In the genomic region with DNA sequence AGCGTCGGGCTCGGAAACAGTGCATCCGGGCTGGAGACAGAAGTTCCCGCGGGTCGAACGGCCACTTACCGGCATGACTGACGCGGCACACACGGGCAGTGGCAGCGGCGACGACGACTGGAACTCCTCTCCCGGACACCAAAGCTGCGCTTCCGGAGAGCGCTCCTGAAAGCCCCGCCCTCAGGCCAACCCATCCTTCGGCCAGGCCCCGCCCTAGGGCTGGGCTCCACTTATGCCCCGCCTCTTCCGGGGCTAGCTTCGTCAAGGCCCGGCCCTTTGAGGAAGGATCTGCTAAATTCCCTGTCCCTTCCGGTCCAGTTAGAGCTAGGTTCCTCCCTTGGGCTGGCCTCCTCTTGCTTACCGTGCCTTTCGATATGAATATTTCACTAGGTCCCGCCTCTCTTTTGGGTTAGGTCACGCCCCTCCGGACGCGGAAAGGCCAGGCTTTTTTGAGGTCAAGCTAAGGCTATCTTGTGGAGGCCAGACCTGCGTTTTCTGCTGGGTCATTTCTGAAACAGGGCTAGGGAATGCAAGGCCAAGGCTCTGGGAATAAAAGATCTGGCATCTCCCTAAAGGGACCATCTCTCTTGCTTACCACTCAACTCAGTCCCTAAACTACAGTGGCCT, we compare ENCODE assay signal across 8 mouse cellular contexts. TPM values are rescaled to one million over a fixed set of nuclear protein-coding genes. Genes with fewer than 3 reads are reported as not detected.
A peak's percentile ranks its signal among the peaks of the same experiment; 100 is the strongest.
DNase-seq lines count a peak whose midpoint lies in the region; ATAC-seq lines count a peak whose summit lies in the region.

Gene Atox1 (minus strand): TSS at position 221 of the 627 bp plus-strand sequence.

- no peaks in the 10 kb centered on the region for H3K36me3 ChIP-seq in hindbrain, embryonic 11.5 days (ENCODE audit: control insufficient read depth, insufficient read depth, low read length)

- H3K4me3 ChIP-seq in hindbrain, embryonic 11.5 days (ENCODE audit: low read depth, low read length) = peak within 1 kb of the TSS; percentile 72

- peak; percentile 99 for DNase-seq in Muller cell, postnatal 12 days (ENCODE audit: inconsistent ontology term)
- peak; percentile 97 for DNase-seq in cerebellum, adult 9-11 months
- peak; percentile 91 to 94 for DNase-seq in frontal cortex, adult 2 months (ENCODE audit: extremely low spot score in 1 of 2, low spot score in 1 of 2)
- peak; percentile 98 for DNase-seq in hindbrain, embryonic 11.5 days (ENCODE audit: low spot score)
- DNase-seq in layer of hippocampus, postnatal 10 days (ENCODE audit: low spot score in 2 of 2) = peak; percentile 90 to 94
- peak; percentile 96 for DNase-seq in lung, postnatal 10 days
- DNase-seq in ovary, postnatal 36 days (ENCODE audit: low spot score) = peak; percentile 93
- DNase-seq in thymus, postnatal 25 days = peak; percentile 90

- 0 out of 2 replicates have a peak within 1 kb of the TSS, but pooled peaks have one; percentile 12 for H3K27ac ChIP-seq in hindbrain, embryonic 11.5 days (ENCODE audit: low read depth, low read length)

- under 1% methylated on average over 36 of the region's 36 CpGs for WGBS in hindbrain, embryonic 11.5 days

- no peaks in the 10 kb centered on the region for H3K9me3 ChIP-seq in hindbrain, embryonic 11.5 days (ENCODE audit: control insufficient read depth, low read length)

- ATAC-seq in hindbrain, embryonic 11.5 days (ENCODE audit: low FRiP score) = peak; percentile 97

- no peaks in the 10 kb centered on the region; the same call in 1 of the 2 replicates for H3K4me1 ChIP-seq in hindbrain, embryonic 11.5 days (replicated peaks; ENCODE audit: control insufficient read depth, insufficient read depth, low read length)

- peak within 1 kb of the TSS; percentile 70 for H3K9ac ChIP-seq in hindbrain, embryonic 11.5 days (ENCODE audit: low read depth, low read length)

- H3K4me2 ChIP-seq in hindbrain, embryonic 11.5 days (replicated peaks; ENCODE audit: low read depth, low read length) = peak within 1 kb of the TSS; percentile 91

- H3K27me3 ChIP-seq in hindbrain, embryonic 11.5 days (ENCODE audit: control insufficient read depth, insufficient read depth, low read length) = no peaks in the 10 kb centered on the region

RNA-seq across cellular contexts. Expression of gene Atox1, which starts in this region (rescaled TPM):
- 205 and 218 TPM in 2 replicates for polyA plus RNA-seq in frontal cortex, adult 2 months (2012; rRNA removed)
- polyA plus RNA-seq in hindbrain, embryonic 11.5 days (2014; fragmentation: Nextera tagmentation; extraction: Ambion mirVana) = 248 and 262 TPM in 2 replicates
- total RNA-seq in layer of hippocampus, postnatal 10 days (2021) = 100 to 1,000 TPM; 139 to 143 TPM

Comparison
In these comparisons a context has a peak if more than half of its experiments do, and no peak if none do; other contexts are left out.
1. Peak in every context shown above with its lines: DNase-seq, ATAC-seq, H3K4me3 ChIP-seq and H3K27ac ChIP-seq.